Mouse (Mus musculus) heart, postnatal 10 days (tissue): ENCODE results near the gene Hivep3. TPM values are rescaled to one million over a fixed set of nuclear protein-coding genes. Genes with fewer than 3 reads are reported as not detected.

Experiments used
- DNase-seq, 2 experiments: peaks; one replicate each; pipeline ENCODE4 v3.0.0; 2021
- intact Hi-C: fragments of 180-260 bp; cut with DNase I; formaldehyde crosslinking; loops from one replicate; pipeline ENCODE4 v1.15.1; 2025
- total RNA-seq, 2 experiments: library from RNA; stranded (reverse); gene quantifications; 2 replicates each; pipeline ENCODE4 v1.2.3; 2021

The Hivep3 gene
- total RNA-seq, 2 experiments from 2014 or later = 5.7 to 5.9 TPM

DNA sequence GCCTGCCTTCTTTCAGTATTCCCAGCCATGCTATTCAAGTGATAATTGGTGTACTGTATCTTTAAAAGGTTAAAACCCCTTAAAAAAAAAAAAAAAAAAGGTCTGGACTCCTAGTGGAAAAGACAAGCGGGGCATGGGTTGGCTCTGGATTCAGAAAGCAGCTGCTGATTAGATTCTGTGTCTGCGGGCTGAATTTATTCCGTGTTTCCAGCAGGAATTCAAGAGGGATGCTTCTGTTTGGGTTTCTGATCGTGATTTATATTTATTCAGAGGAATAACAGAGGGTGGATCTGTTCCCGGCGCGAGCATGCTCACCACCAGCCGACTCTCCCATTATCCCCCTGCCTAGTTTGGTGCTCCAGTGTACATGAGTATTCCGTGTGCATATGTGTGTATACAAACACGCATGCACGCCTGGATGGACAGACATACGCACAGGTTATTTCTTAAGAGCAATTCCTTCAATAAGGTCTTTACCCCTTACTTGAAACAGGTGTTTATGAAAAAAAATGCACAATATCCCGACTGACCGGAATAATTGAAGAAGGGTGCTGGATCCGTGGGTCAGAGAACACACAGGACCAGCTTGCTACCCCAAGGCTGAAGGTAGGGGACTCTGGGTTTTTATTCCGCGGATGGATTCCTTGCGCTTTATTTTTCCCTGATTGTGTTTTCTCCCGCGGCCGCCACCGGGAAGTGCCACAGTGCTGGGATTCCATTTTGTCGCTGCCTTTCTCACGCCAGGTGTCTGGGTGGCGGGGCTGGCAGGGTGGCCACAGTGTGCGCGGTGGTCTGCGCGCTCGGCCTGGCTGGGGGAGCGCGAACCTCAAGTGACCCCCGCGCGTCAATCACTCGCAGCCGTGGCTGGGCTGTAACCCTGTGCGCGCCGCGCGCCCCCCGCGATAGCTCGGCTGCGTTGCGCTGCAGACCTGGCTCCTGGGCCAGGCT, 80.9 kb downstream of the Hivep3 start:
- intact Hi-C loops = loop anchor here (5.0 to 10.0 kb wide), 5 partner anchors 38 to 570 kb away; partner anchors contain the start of gene Hivep3
- peak; percentile 51 to 62 for DNase-seq

DNA sequence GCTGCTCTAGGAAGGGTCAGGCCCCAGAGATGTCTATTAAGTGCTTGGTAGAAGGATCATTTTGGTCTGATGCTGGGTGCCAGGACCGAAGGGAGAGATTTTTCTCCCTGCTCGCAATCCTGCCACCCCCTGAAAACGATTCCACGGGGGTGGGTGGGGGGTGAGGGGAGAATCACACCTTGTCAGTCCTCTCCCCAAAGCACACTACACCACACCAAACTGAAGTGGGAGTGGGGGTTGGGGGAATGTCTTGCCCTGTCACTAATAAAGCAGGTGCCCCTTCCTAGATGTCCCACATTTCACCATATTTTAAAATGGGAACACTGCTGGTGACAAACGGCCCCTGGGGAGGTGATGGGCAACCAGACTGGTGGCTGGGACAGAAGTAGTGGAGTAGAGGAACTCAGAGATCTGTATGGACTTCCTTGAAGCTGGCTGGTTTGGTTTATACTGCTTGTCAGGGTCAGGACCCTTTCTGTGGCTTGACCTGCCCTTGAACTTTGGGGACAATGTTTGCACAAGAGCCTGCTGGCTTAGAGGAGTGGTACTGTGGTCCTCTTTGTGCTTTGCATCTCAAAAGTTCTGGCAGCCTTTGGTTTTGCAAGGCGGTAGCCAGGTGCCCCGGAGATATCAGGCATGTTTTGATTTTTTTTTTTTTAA, 81.7 kb downstream of the Hivep3 start:
- no peak for DNase-seq
- intact Hi-C loops = loop anchor here (5.0 to 10.0 kb wide), 2 partner anchors 287 to 570 kb away; no protein-coding TSS in a partner anchor

- DNase-seq = no peak
- intact Hi-C loops = loop anchor here (5.0 to 10.0 kb wide), 2 partner anchors 287 to 571 kb away; no protein-coding TSS in a partner anchor
Measured at GRCm38 (mm10) chr4:119815793-119816161, 82.2 kb downstream of the Hivep3 start.

DNA sequence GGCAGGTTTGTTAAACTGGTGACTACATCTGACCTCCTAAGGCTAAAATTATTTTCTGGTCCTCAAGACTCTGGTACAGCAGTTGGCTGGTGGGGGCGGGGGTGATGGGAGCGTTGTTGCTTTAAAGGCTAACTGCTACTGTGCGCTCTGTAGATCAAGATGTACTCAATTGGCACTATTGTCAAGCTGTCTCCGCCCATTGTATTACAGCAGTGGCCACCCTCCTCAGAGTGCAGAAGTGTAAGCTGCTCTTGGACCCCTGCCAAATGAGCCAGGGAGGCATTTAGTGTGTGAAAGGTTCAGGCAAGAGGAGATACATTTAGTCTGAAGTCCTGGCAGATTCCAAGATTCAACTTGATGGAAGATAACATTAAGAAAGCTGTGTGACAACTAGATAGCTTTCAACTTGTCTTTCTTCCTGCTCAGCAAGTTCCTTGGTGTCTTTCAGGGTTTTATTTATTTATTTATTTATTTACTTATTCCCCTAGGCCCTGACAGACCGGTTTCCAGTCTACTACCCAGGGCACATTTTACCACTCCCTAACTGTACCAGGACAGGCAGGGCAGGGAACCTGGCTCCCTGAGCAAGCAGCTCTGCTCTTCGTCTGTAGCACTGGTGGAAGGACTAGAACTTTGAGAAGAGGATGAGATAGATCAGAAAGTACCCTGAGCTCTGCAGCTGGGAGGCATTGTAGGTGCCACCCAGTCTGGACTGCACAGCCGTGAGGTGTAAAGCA, 83.2 kb downstream of the Hivep3 start:
- DNase-seq = peak; percentile 50 to 57

GRCm38 (mm10) chr4:119825956-119826355, 92.4 kb downstream of the Hivep3 start:
- intact Hi-C loops = no loop called here
- DNase-seq = no peak

More for the DNA sequence above, 83.2 kb downstream of the Hivep3 start:
- intact Hi-C loops = loop anchor here (5.0 to 10.0 kb wide), 2 partner anchors 286 to 572 kb away; no protein-coding TSS in a partner anchor

GRCm38 (mm10) chr4:119828386-119828785, 94.8 kb downstream of the Hivep3 start:
- no peak for DNase-seq

DNA sequence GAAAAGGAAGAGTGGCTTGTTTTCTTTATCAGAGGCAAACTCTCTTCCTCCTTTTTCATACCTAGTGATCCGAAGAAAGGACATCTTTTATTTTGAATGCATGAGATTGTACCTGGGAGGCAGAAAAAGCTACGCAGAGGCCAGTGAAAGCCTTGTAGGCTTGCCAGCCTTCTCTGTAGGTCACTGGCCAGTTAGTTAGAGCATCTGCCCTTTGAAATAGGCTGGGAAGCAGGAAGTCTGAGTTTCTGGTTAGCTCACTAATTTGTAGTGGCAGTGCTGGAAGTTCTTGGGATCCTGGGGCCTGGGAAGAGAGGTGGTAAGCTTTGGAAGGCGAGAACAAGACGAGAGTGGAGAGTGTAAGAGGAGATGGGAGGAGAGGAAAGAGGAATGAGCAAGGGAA, 95.4 kb downstream of the Hivep3 start:
- no peak for DNase-seq
- intact Hi-C loops = no loop called here

More at GRCm38 (mm10) chr4:119828386-119828785, 94.8 kb downstream of the Hivep3 start:
- intact Hi-C loops = no loop called here

GRCm38 (mm10) chr4:119833333-119833732, 99.7 kb downstream of the Hivep3 start:
- intact Hi-C loops = no loop called here

GRCm38 (mm10) chr4:119833884-119834283, 100.3 kb downstream of the Hivep3 start:
- intact Hi-C loops = no loop called here
- DNase-seq = no peak

More at GRCm38 (mm10) chr4:119833333-119833732, 99.7 kb downstream of the Hivep3 start:
- DNase-seq = no peak

GRCm38 (mm10) chr4:119836181-119836580, 102.6 kb downstream of the Hivep3 start:
- DNase-seq = no peak
- intact Hi-C loops = no loop called here

GRCm38 (mm10) chr4:119837505-119838065, 104.0 kb downstream of the Hivep3 start:
- peak in 1 of 2 experiments; percentile 46 for DNase-seq
- intact Hi-C loops = no loop called here

GRCm38 (mm10) chr4:119838308-119838707, 104.7 kb downstream of the Hivep3 start:
- no peak for DNase-seq
- intact Hi-C loops = no loop called here

DNA sequence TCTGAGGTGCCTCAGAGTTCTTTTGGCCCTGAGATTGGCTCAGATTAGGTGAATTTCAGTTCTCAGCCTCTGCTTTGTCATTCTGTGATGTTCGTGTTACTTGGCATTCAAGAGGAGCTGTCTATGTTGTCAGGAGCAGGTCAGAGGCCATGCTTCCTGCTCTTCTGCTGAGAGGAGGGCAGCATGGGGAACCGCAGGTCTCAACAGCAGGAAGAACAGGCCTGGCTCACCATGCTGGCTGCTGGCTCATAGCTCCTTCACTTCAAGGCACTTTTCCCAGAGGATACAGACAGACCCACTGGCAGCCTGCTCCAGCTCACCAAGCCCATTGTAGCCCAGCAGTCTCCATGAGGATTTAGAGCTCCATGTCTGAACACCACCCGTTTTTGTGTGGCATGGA, 109.7 kb downstream of the Hivep3 start:
- intact Hi-C loops = no loop called here
- no peak for DNase-seq

GRCm38 (mm10) chr4:119844267-119844666, 110.7 kb downstream of the Hivep3 start:
- intact Hi-C loops = no loop called here
- no peak for DNase-seq

GRCm38 (mm10) chr4:119845596-119846161, 112.1 kb downstream of the Hivep3 start:
- intact Hi-C loops = no loop called here
- DNase-seq = no peak

DNA sequence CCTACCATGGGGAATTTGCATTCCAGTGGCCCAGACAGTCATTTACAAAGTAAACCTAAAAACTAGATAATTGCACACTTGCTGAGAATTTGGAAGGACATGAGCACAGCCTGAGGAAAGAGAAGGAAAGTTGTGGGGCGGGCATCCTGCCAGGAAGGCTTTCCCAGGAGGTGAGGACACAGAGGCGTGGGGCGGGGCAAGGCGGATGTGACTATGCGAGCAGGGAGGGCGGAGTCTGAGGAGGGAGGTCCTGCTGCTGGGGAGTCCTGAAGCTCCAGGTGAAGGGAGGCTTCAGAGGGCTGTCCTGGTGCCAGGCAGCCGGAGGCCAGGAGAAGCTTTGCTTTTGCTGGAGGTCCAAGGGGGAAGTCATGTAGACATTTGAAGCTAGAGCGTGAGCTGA, 118.9 kb downstream of the Hivep3 start:
- DNase-seq = peak; percentile 48 to 58
- intact Hi-C loops = loop anchor here (5.0 kb wide), 1 partner anchor 40 kb away; no protein-coding TSS in a partner anchor

GRCm38 (mm10) chr4:119854307-119855144, 120.9 kb downstream of the Hivep3 start:
- intact Hi-C loops = loop anchor here (5.0 kb wide), 1 partner anchor 42 kb away; no protein-coding TSS in a partner anchor
- DNase-seq = no peak

- intact Hi-C loops = no loop called here
- peak in 1 of 2 experiments; percentile 43 for DNase-seq
Measured at GRCm38 (mm10) chr4:119859454-119859853, 125.9 kb downstream of the Hivep3 start.

DNA sequence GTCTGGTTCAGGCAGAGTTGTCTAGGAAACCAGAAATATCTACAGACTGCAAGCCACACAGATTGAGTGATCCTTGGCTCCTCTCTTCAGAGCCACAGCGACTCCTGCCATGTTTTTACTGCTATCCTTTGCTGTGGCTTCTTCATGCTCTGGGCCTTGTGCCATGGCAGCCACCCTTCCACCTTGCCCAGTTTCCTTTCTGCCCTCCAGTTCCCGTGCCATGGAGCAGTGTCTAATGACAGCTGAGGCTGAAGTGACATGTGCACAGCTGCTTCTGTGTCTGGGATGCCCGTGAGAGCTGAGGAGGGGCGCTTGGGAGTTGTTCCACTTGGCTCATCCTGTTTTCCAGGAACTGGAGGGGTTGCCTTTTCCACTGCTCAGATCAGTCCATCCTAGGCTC, 127.4 kb downstream of the Hivep3 start:
- DNase-seq = no peak
- intact Hi-C loops = no loop called here
